Mouse (Mus musculus) olfactory bulb, adult 2 months (tissue): ENCODE measurements at regions not wholly inside any gene's neighbourhood (a gene's known extent, or its start where the extent isn't known, plus 50 kb on each side); places are given as distances from the start of the nearest gene placed in this dataset.

Source experiments
- H3K27ac ChIP-seq: fragments of 200-500 bp; 2 replicates; pipeline ENCODE4 v1.5.1; 2012; ENCODE audit warnings: low read depth, low read length; ENCODE audit not compliant: insufficient read depth
- H3K4me1 ChIP-seq: fragments of 200-500 bp; 2 replicates; pipeline ENCODE4 v1.6.1; 2012; ENCODE audit warnings: low read length; ENCODE audit not compliant: control insufficient read depth, insufficient read depth
- H3K4me3 ChIP-seq: fragments of 200-500 bp; 2 replicates; pipeline ENCODE4 v1.5.1; 2012; ENCODE audit warnings: mild to moderate bottlenecking, low read depth, low read length, moderate library complexity; ENCODE audit not compliant: insufficient read depth
- CTCF ChIP-seq: fragments of 200-500 bp; IDR thresholded peaks from 2 replicates; pipeline ENCODE4 v1.5.1; 2012; ENCODE audit warnings: low read depth, mild to moderate bottlenecking, low read length, moderate library complexity; ENCODE audit not compliant: insufficient read depth
- POLR2A ChIP-seq: fragments of 200-500 bp; IDR thresholded peaks from 2 replicates; pipeline ENCODE4 v1.6.1; 2012; ENCODE audit warnings: mild to moderate bottlenecking, low read depth, low read length, moderate library complexity; ENCODE audit not compliant: insufficient read depth
- WGBS: fragments of 180-500 bp; shearing (Covaris S2); methylation state at CpG from one replicate; pipeline ENCODE4 v1.1.7; 2018; 5-methylcytosine and 5-hydroxymethylcytosine counted together

DNA sequence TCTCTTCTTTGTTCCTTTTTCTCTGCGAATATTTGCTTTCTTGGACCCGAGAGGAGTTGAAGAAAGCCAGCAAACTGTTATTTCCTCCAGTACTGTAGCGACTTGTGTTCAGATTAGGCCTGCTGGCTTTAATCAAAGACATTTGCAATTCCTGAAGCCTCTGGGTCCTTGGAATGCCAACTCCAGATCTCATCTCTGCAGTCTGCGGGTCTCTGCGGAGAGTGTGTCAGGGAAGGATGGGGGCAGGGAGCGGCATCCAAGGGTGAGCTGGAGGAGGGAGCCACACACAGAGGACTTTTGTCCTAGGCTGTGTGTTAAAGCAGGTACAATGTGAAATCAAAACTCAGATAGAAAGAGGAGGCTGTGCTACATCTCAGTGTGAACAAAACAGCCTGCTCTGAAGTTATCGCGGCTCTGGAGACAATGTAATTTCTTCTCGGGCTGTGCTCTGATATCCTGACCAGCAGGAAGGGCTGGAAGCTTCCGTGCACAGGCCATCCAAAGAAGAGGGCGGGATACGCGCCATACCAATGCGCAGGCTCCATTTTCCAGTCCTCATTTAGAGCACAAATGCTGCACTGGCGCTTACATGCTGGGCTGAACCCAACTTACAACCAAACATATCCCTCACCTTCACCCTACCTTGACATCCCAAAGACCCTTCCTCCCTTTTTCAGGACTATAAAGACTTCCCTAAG, 71.1 kb upstream of the Cadm1 start:
- TF ChIP-seq CTCF (no peak), POLR2A (no peak)
- WGBS, result 71% methylated on average over 15 of the region's 15 CpGs
- H3K4me3 ChIP-seq, result no peak overlapping the region
- H3K27ac ChIP-seq, result no peak overlapping the region
- no peaks in the 10 kb centered on the region for H3K4me1 ChIP-seq

DNA sequence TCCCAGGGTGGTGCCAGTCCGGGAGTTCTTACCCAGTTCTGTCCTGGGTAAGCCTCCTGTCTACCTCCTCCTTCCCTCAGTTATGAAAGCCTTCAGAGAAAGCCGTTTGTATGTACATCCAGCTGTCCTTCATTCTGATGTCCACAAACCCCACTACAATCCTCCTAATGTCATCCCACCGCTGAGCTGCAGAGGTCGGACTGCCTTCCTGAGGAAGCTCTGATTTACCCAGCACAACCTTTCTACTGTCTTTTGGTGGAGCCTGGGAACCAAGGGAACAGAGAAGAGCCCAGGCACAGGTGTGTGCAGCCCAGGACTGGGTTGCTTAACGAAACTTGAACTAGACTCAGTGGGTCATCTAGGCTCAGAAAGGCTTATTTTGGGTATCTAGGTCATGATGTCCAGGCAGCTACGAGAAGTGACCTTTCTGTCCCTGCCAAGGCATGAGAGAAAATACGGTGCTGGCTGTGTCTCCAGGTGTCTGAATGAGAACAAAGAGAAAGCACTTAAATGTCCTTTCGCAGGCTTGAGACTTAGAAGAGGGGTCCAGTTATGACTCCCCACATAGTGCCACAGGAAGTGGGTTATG, 70.4 kb upstream of the Cadm1 start:
- H3K4me3 ChIP-seq, result no peak overlapping the region
- WGBS, result 87% methylated on average over 8 of the region's 8 CpGs
- no peak overlapping the region for H3K27ac ChIP-seq
- no peaks in the 10 kb centered on the region for H3K4me1 ChIP-seq
- TF ChIP-seq CTCF (no peak), POLR2A (no peak)

DNA sequence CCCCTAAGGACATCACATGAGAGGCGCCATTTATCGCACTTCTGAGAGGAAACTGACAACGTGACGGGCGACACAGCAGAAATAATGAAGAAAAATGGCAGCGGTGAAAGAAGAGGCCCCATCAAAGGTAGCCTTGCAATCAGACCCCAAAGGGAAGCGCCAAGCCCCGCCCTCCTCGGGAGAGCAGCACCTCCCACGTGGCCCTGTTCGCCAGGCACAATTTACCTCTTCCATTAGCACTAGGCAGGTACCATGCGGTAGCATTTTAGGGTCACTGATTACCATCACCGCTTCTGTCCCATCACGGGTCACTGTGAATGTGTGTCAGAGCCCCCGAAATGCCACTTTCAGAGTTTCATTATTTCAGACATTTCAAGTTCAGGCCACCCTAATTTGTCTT, 69.7 kb upstream of the Cadm1 start:
- TF ChIP-seq CTCF, result no peak
- no peak for TF ChIP-seq POLR2A
- Histone ChIP-seq H3K27ac (no peak overlapping the region), H3K4me1 (no peaks in the 10 kb centered on the region), H3K4me3 (no peak overlapping the region)
- 88% methylated on average over 15 of the region's 15 CpGs for WGBS

DNA sequence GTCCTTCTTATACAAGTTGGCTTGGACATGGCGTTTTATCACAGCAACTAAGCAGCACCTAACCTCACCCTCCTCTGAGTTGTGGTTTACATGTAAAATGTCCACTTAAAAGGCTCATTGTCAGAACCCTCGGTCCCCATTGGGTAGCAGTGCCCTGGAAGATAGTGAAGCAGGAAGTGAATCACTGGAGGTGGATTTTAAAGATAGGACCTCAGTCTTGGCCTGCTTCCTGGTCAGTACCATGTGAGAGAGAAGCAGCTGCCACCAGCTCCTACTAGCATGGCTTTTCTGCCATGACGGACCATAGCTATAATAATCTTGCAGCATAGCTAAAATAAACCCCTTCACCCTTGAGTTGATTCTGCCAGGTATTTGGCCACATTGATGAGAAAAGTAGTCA, 68.1 kb upstream of the Cadm1 start:
- Histone ChIP-seq H3K4me3 (no peak overlapping the region), H3K4me1 (no peaks in the 10 kb centered on the region), H3K27ac (no peak overlapping the region)
- 93% methylated on average over 3 of the region's 3 CpGs for WGBS
- TF ChIP-seq POLR2A (no peak), CTCF (no peak)

DNA sequence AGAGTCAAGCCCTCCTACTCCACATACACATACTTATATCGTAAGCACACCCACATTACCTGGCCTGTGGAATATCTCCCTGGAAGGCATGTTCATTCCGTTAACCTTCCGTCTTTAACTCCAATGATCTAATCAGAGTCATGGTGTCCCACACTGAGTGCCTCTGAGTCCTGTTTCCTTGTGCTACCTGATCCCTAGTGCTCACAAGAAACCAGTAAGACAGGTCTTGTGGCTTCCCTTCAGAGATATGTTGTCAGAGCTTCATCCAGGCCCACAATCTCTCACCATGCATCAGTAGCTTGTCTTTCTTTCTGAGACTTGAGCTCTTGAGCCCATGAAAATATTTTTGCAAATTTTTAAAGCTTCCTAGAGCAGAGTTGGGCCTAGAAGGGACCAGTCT, 63.2 kb upstream of the Cadm1 start:
- no peak overlapping the region for H3K4me3 ChIP-seq
- WGBS, result 100% methylated on average over 3 of the region's 3 CpGs
- H3K27ac ChIP-seq, result no peak overlapping the region
- H3K4me1 ChIP-seq, result no peaks in the 10 kb centered on the region
- TF ChIP-seq CTCF, result no peak
- no peak for TF ChIP-seq POLR2A

DNA sequence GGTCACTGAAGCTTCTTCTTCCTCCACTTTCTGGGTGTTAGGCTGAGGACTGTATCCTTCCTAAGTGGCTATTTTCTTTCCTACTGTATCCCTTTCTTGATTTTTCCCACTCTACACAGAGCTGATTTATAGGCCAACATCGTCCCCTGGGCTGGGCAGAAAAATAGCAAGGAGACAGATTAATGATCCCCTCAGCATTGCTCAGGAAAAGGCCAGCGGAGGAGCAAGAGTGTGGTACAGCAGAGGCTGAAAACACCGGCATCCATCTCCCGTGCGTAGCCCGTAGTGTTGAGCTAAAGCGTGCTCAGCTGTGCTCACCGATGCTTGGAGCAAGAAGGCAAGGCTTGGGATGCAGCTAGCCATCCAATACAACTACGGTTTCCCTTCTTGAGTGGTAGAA, 62.2 kb upstream of the Cadm1 start:
- Histone ChIP-seq H3K4me3 (no peak overlapping the region), H3K4me1 (no peaks in the 10 kb centered on the region), H3K27ac (no peak overlapping the region)
- WGBS, result 91% methylated on average over 9 of the region's 9 CpGs
- no peak for TF ChIP-seq POLR2A
- TF ChIP-seq CTCF, result no peak

DNA sequence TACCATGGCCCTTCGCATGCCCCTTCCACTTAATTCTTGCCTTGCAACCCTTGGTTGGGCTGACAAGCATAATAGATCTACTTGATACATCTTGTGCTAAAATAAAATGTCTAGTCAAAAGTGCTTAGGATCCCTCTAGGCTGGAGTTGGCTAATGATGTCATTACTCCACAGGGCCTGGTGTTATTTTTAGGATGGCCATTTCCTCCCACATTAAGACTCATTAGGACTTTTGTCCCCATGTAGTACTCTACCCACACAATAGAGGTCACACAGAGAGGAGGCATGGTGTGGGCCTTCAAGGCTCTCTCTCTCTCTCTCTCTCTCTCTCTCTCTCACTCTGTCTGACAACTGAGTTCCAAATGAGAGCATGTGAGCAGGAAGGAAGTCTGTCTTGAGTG, 60.4 kb upstream of the Cadm1 start:
- Histone ChIP-seq H3K4me1 (no peaks in the 10 kb centered on the region), H3K27ac (no peak overlapping the region), H3K4me3 (no peak overlapping the region)
- TF ChIP-seq POLR2A (no peak), CTCF (no peak)
- WGBS, result 100% methylated on average over 1 of the region's 1 CpGs

DNA sequence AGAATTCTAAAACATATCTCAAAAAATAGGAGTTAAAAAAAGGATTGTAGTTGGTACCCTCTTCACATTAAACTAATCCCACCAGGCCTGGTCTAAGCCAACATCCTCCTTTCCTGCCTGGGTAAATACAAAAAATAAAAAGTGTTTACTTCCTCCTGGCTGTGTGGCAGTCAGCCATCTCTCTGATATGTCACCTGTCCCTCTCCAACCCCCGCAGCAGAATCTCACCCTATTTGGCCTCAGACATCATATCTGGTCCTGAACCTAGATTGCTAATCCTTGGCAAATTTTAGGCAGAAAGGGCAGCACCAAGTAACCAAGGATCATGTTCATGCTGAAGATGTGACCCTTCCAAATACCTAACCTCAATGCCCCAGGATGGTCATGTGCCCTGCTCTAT, 59.2 kb upstream of the Cadm1 start:
- no peak overlapping the region for H3K4me3 ChIP-seq
- H3K4me1 ChIP-seq, result no peaks in the 10 kb centered on the region
- 91% methylated on average over 1 of the region's 1 CpGs for WGBS
- H3K27ac ChIP-seq, result no peak overlapping the region
- TF ChIP-seq CTCF, result no peak
- TF ChIP-seq POLR2A, result no peak

DNA sequence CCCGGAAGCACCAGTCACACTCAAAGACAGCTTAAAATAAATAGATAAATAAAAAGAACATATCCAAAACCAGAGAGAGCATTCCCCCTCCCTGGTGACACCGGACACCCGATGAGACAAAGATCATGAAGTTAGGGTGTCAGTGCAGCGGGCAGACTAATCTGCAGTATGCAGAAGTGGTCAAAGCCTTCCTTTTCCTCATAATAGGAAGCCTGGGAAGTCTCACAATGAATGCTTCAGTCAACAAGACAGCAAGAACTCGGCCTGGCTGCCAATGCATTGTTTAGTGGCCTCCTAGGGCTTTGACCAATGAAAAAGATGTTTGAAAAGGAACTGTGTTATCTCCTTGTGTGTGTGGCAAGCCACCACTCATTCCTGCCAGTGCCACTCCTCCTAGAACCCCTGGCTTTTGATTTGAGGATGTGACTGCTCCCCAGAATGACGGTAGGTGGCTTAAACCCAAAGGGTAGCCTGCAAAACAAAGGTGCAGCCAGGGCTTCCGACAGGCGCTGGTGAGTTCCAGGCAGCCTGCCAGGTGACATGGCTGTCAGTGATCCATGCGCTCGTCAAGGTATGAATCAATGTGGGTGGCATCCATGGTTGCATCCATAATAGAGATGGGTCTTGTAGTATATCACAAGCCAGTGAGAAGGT, 58.1 kb upstream of the Cadm1 start:
- H3K4me3 ChIP-seq, result no peak overlapping the region
- WGBS, result 62% methylated on average over 10 of the region's 10 CpGs
- H3K27ac ChIP-seq, result no peak overlapping the region
- H3K4me1 ChIP-seq, result no peaks in the 10 kb centered on the region
- TF ChIP-seq POLR2A, result no peak
- no peak for TF ChIP-seq CTCF
